Mouse (Mus musculus) thymus, postnatal 36 days (tissue): ENCODE results near the gene Spats2l.
A peak's percentile ranks its signal among the peaks of the same experiment; 100 is the strongest.

Experiments
- DNase-seq, 2 experiments: peaks; one replicate each; pipeline ENCODE4 v3.0.0; 2022; ENCODE audit warnings: mixed read lengths in 2 of 2

The Spats2l gene

DNA sequence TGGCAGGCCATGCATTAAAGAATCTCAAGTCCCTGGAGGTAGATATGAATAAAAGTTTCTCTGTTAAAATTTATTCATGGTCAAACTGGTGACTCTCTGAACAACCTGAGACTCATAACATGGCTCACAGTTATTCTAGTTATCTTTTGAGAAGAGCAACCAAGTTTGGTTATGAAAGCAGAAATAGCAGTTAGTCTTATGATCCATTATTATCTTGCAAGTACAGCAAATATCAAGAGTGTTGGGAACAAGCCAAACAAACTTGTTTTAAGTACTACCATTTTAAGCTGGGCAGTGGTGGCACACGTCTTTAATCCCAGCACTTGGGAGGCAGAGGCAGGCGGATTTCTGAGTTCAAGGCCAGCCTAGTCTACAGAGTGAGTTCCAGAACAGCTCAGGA, 217.3 kb downstream of the Spats2l start:
- no peak for DNase-seq

DNA sequence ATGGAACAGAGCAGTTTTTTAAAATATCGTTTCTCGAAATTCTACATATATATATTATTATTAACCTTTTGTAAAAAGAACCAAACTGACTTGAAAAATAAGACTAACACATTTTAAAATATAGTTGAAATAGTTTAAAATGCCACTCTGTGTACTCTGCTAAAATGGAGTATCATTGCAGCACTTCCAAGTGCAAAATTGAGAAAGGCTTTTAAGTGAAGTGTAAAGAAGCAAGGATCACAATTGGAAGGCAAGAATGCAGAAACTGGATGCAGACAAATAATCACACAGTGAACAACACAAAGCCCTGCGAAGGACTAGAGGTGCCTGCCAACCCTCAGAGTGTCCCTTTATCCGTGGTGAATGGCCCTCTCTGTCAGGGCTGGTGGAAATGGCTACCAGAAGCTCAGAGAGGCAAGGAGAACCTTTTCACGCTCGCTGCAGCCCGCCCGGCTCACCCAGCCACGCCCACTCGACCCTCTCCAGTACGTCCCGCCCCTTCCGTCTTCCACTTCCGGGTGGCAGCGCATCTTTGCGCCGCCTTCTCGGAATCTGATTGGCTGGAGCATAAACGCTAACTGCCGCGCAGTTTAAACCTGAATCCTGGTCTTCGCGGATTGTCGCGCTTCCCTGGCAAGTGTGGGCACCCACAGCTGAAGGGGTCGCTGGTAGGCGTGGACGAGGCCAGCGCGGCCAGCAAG, 221.6 kb downstream of the Spats2l start, which contains the start of gene Sgo2a:
Gene Sgo2a, plus strand, starts transcription at position 540 of the 701 bp plus-strand sequence.
- peak; percentile 90 to 92 for DNase-seq

DNA sequence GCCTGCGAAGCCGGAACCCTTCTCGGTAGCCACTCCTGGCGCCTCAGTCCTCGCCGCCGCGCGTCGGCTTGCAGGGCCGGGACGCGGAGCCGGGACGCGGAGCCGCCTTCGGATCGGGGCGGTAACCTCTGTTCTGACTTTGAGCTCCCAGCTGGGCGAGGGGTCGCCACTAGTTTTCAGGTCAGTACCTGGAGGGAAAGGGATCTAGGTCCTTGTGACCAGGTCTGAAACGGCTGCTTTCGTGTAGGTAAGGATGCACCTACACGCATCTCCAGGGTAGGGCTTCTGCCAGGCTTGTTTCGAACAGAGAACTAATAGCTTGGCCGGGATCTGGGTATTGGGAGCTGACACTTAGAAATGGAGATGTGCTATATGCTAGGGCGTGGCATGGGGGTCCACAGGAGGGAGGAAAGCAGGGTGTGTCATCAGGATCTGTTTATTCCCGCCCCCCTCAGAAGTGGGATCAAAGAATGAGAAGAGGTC, 222.2 kb downstream of the Spats2l start:
- DNase-seq: no peak
